Mouse (Mus musculus) liver, adult 2 months (tissue): ENCODE results near the gene Sdhaf1.

Source experiments
- CTCF ChIP-seq: fragments of 200-500 bp; IDR thresholded peaks from 2 replicates; pipeline ENCODE4 v1.5.1; 2011; ENCODE audit warnings: low read depth, low read length, control low read depth
- POLR2A ChIP-seq: fragments of 200-500 bp; IDR thresholded peaks from 2 replicates; pipeline ENCODE4 v1.6.1; 2011; ENCODE audit warnings: low read length, control low read depth; ENCODE audit not compliant: insufficient read depth; ENCODE audit errors: extremely low read depth

GRCm38 (mm10) chr7:30346635-30347379 is 23.1 kb upstream of the Sdhaf1 start:
- TF ChIP-seq CTCF: 0 out of 2 replicates have a peak, but pooled peaks have one; percentile 10
- TF ChIP-seq POLR2A: no peak
